Mouse (Mus musculus) small intestine, adult 2 months (tissue): ENCODE results near the gene Hivep3.

Experiments
- CTCF ChIP-seq: fragments of 200-500 bp; IDR thresholded peaks from 2 replicates; pipeline ENCODE4 v1.5.1; 2012; ENCODE audit warnings: low read depth, mild to moderate bottlenecking, control low read depth, inconsistent platforms, low read length, moderate library complexity, mixed read lengths; ENCODE audit not compliant: insufficient replicate concordance, insufficient read length; ENCODE audit errors: extremely low read depth
- POLR2A ChIP-seq: fragments of 200-500 bp; IDR thresholded peaks from 2 replicates; pipeline ENCODE4 v1.6.1; 2012; ENCODE audit warnings: low read depth, mild to moderate bottlenecking, control low read depth, inconsistent platforms, low read length, moderate library complexity

- no peak for TF ChIP-seq CTCF
- TF ChIP-seq POLR2A: no peak
These were observed 314.7 kb downstream of the Hivep3 start for GRCm38 (mm10) chr4:120048274-120048673.
